Mouse (Mus musculus): Measurements from ENCODE around the gene Dusp10.

Dusp10 gene

DNA sequence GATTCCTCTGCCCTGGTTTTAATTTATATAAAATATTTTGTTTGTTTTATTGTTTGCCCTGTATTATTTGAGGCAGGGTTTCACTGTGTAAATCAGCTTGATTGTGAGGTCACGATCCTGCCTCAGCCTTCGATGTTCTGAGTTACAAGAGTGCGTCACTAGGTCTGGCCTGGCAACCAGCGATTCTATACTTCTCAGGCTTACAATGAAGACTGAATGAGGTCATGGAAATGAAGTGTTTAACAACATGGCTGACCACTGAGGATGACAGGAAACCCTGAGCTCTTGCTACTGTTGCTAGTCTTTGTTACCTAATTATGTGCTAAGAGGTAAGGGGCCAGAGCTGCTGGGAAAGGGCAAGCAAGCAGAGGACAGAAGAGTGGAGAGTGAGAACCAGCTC lies at the start of gene Dusp10:
Gene Dusp10 (plus strand): TSS at position 197 of the 400 bp plus-strand sequence.
- in situ Hi-C loops (cut with MboI, MseI) = no loop called here

GRCm38 (mm10) chr1:183965341-183965740 lies 47.8 kb upstream of the Dusp10 start:
- in situ Hi-C loops (cut with MboI, MseI) = no loop called here

GRCm38 (mm10) chr1:183969265-183969664 lies 43.8 kb upstream of the Dusp10 start:
- in situ Hi-C loops (cut with MboI, MseI) = no loop called here

DNA sequence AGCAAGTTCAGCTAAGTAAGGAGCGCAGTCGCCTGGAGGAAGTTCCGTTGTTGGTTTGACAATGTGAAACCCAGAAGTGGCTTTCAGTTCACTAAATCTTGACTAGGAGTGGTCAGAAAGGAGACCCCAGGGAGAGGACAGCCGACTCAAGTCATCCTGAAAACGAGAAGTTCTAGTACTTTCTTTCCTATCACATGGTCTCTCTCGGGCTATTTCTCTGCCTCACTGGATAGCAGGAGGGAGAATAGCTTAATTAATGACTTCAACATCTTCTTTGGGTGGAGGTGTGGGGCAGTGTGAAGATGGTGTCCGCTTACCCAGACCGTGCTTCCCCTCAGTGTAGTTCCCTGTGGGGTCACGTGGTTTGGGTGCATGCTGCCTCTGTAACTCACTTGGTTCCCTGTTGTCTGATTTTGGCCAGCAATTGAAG lies 33.3 kb upstream of the Dusp10 start:
- in situ Hi-C loops (cut with MboI, MseI) = no loop called here

DNA sequence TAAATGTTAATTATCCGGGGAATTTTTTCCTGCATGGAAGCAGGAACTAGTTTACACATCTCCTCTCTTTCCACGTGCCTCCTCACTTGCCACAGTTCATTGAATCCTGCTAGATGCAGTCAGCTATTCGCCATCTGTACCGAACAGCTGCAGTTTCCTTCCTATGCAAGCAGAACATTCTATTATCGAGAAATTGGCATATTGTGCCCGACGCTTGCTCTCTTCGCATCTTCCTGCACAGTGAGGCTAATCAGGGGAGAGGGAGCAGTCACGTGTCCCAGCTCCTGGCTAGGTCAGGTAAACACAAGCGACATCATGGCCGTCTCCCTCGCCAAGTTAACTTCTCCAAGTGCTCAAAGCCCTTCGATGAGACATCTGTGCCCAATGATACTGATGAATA lies 31.0 kb upstream of the Dusp10 start:
- in situ Hi-C loops (cut with MboI, MseI) = no loop called here

GRCm38 (mm10) chr1:183987711-183988245 lies 25.3 kb upstream of the Dusp10 start:
- in situ Hi-C loops (cut with MboI, MseI) = no loop called here

DNA sequence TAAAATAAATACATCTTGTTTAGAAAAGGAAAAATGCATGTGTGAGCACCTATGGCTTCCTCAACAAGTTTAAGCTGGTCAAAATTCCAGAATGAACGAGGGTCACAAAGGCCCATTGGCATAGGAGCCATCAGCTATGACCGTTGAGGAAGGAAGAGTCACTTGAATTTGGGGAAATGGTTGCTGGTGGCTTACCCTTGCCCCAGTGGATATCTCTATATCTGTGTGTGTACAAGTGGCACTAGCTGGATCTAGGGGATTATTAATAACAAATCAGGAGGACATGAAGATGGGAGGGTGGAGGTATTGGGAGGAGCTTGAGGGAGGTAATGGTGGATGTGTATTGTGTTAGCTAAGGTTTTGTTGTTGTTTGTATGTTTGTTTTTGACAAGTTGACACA lies 21.2 kb upstream of the Dusp10 start:
- in situ Hi-C loops (cut with MboI, MseI) = no loop called here

- in situ Hi-C loops (cut with MboI, MseI) = no loop called here
Observed at GRCm38 (mm10) chr1:183997207-183997606, 15.9 kb upstream of the Dusp10 start.

GRCm38 (mm10) chr1:184002470-184002869 lies 10.6 kb upstream of the Dusp10 start:
- in situ Hi-C loops (cut with MboI, MseI) = no loop called here

- in situ Hi-C loops (cut with MboI, MseI) = no loop called here
Observed at GRCm38 (mm10) chr1:184004311-184004710, 8.8 kb upstream of the Dusp10 start.

GRCm38 (mm10) chr1:184005315-184006058 lies 7.6 kb upstream of the Dusp10 start:
- in situ Hi-C loops (cut with MboI, MseI) = no loop called here

- in situ Hi-C loops (cut with MboI, MseI) = no loop called here
Observed at GRCm38 (mm10) chr1:184006086-184006485, 7.0 kb upstream of the Dusp10 start.

GRCm38 (mm10) chr1:184011311-184011710 lies 1.8 kb upstream of the Dusp10 start:
- in situ Hi-C loops (cut with MboI, MseI) = no loop called here

- in situ Hi-C loops (cut with MboI, MseI) = no loop called here
Observed at GRCm38 (mm10) chr1:184014091-184014490, 989 bp downstream of the Dusp10 start.

GRCm38 (mm10) chr1:184015995-184016730 lies 3.1 kb downstream of the Dusp10 start:
- in situ Hi-C loops (cut with MboI, MseI) = no loop called here

DNA sequence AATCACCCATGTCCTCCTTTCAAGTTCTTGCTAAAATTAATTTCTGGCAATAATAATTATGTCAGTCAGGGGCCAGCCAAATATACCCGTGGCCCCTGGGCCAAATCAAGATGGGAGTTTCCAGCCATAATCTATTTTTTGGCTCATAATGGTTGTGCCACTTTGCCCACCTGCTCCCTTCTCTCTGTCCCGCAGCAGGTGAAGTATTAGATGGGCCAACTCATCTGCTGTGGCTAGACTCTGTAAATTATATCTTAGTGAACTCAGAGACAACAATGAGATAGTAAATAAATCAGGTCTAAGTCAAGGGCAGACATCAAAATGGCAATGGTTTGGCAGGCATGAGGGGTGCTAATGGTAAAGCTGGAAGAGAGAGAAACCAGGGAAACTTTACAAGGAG lies 4.5 kb downstream of the Dusp10 start:
- in situ Hi-C loops (cut with MboI, MseI) = no loop called here

DNA sequence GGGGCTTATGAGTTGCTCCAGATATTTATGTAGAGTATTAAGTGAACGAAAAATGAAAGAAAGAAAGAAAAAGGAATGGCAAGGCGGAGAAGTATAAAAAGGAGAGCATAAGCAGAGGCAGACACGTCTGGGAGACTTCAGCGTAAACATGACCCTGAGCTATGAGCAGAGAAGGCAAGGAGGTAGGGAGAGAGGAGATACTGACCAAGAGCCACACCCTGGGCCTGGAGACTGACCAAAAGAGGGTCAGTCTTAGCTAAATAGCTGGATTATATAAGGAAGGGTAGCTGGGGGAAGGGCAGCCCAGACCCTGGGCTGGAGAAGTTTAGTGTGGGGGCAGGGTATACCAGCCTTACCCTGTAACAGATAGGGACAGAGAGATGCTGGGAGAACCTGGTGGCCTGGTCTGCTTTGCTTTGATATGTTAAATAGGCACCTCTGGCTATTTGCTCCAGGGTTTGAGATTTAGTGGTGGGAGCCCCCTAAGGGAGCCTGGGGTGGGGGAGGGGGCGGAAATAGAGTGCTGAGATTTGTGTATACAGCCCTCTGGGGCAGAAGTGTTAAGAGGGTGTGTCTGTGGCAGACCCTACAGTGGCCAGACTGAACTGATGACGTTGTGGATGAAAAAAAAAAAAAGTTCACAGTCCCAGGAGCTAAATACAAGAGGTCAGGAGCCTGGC lies 6.1 kb downstream of the Dusp10 start:
- in situ Hi-C loops (cut with MboI, MseI) = no loop called here

DNA sequence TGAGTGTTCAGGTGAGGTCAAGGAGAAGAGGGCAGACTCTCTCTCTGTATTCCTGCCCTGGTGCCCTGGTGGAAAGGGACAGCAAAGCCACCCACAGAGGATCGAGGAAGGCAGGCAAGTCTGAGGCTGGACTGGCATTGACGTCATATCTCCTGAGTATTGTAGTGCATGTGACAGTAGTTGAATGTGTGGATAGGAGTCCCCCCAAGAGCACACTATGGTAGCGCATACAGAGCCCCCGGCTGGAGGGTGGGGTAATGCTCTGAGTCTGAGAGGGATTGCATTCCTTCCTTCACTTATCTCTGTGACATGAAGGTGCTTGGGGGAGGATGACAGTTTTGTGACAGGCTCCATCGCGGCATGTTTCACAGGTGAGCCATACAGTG lies 6.6 kb downstream of the Dusp10 start:
- in situ Hi-C loops (cut with MboI, MseI) = no loop called here

- in situ Hi-C loops (cut with MboI, MseI) = no loop called here
Observed at GRCm38 (mm10) chr1:184023971-184024370, 10.9 kb downstream of the Dusp10 start.

DNA sequence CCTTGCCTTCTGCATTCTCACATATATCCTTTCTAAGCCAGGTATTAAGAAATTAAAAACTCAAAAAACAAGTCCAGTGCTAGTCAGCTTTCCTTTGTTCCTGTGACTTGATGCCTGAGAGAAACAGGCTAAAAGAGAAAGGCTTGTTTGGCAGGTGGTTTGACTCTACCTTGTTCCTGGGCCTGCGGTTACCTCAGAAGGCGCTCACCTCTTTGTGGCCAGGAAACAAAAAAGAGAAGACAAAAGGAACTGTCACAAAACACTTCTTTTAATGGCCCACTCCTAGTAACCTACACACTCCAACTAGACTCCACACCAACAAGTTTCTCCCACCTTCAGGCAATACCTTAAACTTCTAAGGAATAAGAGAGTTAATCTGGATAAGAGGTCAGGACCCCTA lies 11.5 kb downstream of the Dusp10 start:
- in situ Hi-C loops (cut with MboI, MseI) = no loop called here

DNA sequence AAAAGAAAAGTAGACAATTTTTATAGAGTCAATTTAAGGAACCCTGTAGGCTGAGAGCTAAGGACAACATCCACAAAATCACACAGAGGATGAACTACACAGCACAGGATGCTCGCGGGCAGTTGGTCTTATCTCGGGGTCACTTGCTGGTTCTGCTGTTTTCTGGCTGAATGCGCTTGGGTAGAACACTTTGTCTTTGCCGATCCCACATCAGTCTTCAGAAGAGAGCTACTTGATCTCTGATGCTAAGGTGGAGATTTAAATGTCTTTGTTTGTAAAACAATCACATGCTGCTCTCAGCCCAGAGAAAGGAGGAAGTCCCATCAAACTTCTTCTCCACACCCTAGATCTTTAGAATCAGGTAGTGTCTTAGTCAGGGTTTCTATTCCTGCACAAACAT lies 12.0 kb downstream of the Dusp10 start:
- in situ Hi-C loops (cut with MboI, MseI) = no loop called here

GRCm38 (mm10) chr1:184027039-184027438 lies 13.9 kb downstream of the Dusp10 start:
- in situ Hi-C loops (cut with MboI, MseI) = no loop called here

Measured in regulatory T cell (primary cell).